Mouse (Mus musculus) ovary, adult 18-20 months (tissue): ENCODE measurements around the gene Cd274.

Experiments used
- DNase-seq: peaks from one replicate; pipeline ENCODE4 v3.0.0; 2022; ENCODE audit warnings: low spot score, mixed read lengths

The Cd274 gene

GRCm38 (mm10) chr19:29366969-29367622 lies at the start of gene Cd274, which contains the start of gene Plgrkt:
Gene Cd274, plus strand, starts transcription at chr19:29367455.
Gene Plgrkt, minus strand, starts transcription at chr19:29367390.
- DNase-seq, result peak; percentile 65

DNA sequence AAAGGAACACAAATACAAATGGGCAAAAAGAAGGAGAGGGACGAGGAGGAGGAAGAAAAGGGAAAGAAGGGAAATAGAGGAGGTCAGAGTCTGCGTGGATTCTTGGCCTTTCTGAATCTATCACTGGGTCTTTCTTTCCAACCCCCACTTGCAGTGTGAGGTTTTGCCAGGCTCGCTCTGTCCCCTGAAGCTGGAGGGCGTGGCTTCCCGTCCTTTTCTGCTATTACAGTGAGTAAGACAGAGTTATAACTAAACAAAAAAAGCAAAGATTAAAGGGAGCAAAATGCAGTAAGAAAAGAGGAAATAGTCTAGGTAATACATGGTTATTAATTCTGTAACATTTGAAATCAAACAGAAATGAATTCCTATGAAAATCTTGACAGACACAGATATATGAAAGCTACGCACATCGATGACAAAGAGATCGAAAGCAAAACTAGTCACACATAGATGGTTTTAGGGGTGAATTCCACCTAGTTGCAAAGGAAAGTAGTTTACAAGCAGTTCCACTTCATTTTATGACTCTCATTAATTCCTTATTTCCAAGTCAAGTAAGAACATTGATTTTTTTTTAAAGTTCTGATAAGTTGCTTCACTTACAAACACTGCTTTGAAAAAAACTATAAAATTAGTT lies 43.7 kb upstream of the Cd274 start:
- no peak for DNase-seq

- DNase-seq, result peak; percentile 51
Observed at GRCm38 (mm10) chr19:29325053-29325851, 42.0 kb upstream of the Cd274 start, which contains the start of gene Insl6. Gene Insl6, minus strand, starts transcription at chr19:29325356.

DNA sequence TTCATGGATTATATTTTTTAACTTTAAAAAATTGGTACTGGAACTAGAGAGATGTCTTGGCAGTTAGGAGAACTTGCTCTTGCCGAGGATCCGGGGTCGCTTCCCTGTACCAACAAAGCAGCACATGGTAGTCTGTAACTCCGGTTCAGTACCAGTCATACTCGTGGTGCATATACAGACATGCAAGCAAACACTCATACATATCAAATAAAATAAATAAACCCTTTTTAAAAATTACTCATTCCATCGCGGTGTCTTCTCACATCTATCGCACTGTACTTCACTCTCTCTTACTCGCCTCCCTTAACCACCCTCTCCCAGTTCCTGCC lies 41.4 kb upstream of the Cd274 start:
- DNase-seq, result no peak

GRCm38 (mm10) chr19:29326396-29326795 lies 40.9 kb upstream of the Cd274 start:
- no peak for DNase-seq

GRCm38 (mm10) chr19:29326822-29327552 lies 40.3 kb upstream of the Cd274 start:
- DNase-seq, result no peak

- no peak for DNase-seq
Observed at GRCm38 (mm10) chr19:29334068-29334745, 33.0 kb upstream of the Cd274 start, which contains the start of gene Rln1. Gene Rln1, minus strand, starts transcription at chr19:29334670.

DNA sequence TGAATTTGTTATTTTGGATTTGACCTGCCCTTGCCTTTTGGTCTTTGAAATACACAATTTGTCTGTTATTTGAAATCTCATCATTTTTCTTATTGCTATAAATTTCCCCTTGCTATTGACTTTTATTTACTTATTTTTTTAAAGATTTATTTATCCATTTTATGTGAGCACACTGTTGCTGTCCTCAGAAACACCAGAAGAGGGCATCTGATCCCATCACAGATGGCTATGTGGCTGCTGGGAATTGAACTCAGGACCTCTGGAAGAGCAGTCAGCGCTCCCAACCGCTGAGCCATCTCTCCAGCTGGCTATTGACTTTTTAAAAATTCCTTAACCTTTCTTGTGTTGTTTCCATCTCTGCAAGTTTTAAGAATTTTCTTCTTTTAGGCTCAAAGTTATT lies 30.6 kb upstream of the Cd274 start:
- no peak for DNase-seq

DNA sequence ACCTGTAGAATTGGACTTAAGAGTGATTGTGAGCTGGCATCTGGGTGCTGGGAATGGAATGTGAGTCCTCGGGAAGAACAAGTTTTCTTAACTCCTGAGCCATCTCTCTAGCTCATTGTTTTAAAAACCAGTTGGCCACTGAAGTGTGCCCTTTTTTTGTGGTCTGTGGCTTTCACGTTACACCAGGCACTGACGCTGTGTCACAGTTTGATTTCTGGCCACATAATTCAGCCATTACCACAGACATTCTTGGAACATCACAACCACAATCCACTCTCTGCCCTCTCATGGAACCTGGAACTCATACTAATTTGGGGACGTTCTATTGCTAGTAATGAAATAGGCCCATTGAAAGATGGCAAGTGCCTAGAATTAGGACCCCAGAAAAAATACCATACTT lies 26.2 kb upstream of the Cd274 start:
- DNase-seq, result no peak

DNA sequence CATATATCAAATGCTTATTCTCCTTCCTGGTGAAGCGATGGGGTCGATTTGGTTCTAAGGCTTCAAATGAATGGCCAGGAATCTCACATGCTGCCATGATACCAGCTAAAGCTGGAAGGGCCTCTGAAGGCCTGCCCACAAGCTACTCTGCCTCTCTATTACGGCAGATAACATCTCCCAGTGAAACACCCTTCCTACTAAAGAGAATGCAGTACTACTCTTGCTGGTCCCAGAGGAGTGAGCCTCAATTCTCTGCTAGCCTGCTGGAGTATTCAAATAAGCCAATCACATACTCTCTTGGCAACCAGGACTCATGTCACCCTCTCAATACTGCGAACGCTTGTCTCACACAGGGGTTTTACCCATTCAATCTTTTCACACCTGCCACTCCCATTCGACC lies 25.0 kb upstream of the Cd274 start:
- no peak for DNase-seq

DNA sequence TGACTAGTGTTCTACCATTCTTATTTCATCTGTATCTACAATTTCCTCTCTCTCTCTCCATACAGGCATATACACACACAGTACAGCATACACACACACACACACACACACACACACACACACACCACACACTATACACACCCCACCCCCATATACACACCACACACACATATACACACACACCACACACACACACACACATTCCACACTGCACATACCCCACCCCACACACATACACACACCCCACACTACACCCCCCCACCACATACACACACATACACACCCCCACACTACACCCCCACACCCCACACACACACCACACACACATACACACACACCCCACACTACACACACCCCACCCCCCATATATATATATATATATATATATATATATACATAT lies 22.4 kb upstream of the Cd274 start:
- no peak for DNase-seq

DNA sequence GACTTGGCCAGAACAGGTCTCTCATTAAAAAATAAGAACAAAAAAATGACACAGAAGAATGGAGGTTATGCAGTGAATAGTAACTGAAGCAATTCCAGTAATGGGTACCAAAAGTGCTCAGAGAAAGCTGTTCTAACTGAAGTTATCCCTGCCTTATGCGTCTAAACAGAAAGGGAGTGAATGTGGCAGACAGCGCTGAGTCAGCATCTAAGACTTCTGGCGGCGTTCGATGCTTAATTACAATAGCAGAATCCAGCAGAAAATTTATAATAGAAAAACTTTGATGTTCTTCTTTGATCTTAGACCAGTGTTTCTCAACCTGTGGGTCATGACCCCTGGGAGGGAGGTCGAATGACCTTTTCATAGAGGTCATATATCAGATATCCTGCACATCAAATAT lies 21.6 kb upstream of the Cd274 start:
- DNase-seq, result no peak

GRCm38 (mm10) chr19:29350991-29351390 lies 16.3 kb upstream of the Cd274 start:
- DNase-seq, result no peak

GRCm38 (mm10) chr19:29354895-29355877 lies 12.1 kb upstream of the Cd274 start:
- peak; percentile 58 for DNase-seq

DNA sequence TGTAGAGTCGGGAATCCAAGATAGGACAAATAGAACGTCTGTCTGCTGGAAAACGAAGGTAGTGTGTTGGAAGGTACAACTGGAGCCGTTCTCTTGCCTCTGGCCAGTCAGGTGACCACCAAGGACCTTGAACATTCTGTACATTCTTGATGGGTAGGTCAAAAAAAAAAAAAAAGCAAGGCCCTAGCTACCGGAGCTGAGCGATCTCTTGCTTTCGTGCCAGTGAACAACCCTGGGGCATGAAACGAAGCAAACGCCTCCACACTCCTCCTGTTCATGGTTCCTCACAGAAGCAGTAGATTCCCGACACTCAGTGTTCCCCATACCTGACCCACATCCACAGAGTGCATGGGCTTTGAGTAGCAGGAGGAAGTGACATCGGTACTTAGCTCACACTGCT lies 11.0 kb upstream of the Cd274 start:
- DNase-seq, result no peak

DNA sequence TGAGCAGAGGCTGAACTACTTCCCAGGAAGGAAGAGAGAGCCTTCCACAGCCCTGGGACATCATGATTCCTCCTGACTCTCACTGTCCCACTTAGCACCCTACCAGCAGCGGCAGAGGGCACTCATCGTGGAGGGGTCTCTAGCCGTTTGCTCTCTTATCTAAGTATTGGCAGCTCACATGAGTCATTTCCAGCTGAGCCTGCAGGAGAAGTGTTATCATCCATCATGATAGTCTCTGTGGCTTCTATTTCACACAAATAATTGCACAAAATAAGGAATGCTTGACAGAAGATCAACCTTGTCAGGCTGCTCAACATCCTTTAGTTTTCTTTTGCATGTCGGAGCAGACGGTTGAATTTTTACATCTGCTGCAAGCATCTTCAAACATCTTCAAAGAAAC lies 7.0 kb upstream of the Cd274 start:
- DNase-seq, result no peak

- DNase-seq, result peak; percentile 89
Observed at GRCm38 (mm10) chr19:29361468-29362130, 5.7 kb upstream of the Cd274 start.

DNA sequence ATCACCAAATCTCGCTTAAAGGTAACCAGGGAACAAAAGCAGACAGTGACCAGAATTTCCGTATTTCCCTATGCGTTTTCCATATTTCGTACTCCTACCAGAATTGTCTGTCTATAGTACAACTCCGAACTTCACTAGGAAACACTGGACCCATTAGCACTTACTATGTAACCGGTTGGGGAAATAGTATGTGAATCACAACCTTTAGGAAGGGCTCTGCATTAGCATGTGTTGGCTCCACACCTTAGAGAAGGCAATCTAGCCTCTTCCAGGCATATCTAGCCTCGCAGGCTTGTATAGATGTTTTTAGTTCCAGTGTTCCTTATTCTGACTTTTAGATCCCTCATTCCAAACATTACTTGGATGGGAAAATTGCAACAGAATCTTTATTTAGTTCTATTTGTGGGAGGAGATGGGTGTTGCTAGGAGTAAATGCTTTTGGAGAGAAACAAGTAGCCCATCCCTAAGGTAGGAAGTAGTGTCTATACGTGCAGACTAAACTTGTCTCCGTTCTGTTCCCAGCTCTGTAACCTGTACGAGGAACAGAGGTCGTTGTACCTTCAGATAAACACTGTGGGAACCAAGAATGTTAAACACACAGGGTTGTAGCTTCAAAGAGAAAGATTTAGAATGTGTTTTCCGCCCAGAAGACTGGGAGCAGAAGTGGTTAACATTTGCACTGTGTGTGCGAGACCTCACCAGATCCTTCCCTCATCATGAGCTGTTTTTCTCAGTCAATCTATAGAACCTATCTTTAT lies 4.9 kb upstream of the Cd274 start:
- no peak for DNase-seq

GRCm38 (mm10) chr19:29363557-29363956 lies 3.7 kb upstream of the Cd274 start:
- DNase-seq, result no peak
